Mouse (Mus musculus): ENCODE data around the gene Entpd1. TPM values are rescaled to one million over a fixed set of nuclear protein-coding genes. Genes with fewer than 3 reads are reported as not detected.

Entpd1 gene
- polyA plus RNA-seq, 1 experiment from 2014 or later = 11.6 TPM

- H3K36me3 ChIP-seq (ENCODE audit: control insufficient read depth, insufficient read depth, low read length) = no peaks in the 10 kb centered on the region
- no peak overlapping the region for H3K27ac ChIP-seq (replicated peaks in 1 of 2; ENCODE audit: control insufficient read depth in 1 of 2, insufficient read depth in 1 of 2, low read depth in 2 of 2, low read length in 2 of 2)
- no peak overlapping the region for H3K9ac ChIP-seq (ENCODE audit: low read length)
- H3K4me2 ChIP-seq (ENCODE audit: low read length) = no peak overlapping the region
- H3K4me1 ChIP-seq (ENCODE audit: control insufficient read depth in 2 of 2, insufficient read depth in 2 of 2, low read length in 2 of 2) = peaks cover 2 to 3% of the 10 kb centered on the region in 2 experiments; a peak in 2 of 4 replicates
- no peaks in the 10 kb centered on the region for H3K9me3 ChIP-seq (ENCODE audit: control insufficient read depth, low read length)
- no peaks in the 10 kb centered on the region for H3K27me3 ChIP-seq (ENCODE audit: control insufficient read depth, insufficient read depth, low read length)
- no peak overlapping the region for H3K4me3 ChIP-seq (ENCODE audit: control insufficient read depth in 1 of 2, insufficient read depth in 1 of 2, low read depth in 1 of 2, low read length in 2 of 2)
- no peak for ATAC-seq (ENCODE audit: insufficient number of reproducible peaks, insufficient read depth, low FRiP score, low read depth)
- WGBS = 58% methylated on average over 10 of the region's 10 CpGs
These were observed 111.3 kb downstream of the Entpd1 start for GRCm38 (mm10) chr19:40723516-40723915.

- no peak for ATAC-seq (ENCODE audit: insufficient number of reproducible peaks, insufficient read depth, low FRiP score, low read depth)
- Histone ChIP-seq H3K27ac (replicated peaks in 1 of 2; ENCODE audit: control insufficient read depth in 1 of 2, insufficient read depth in 1 of 2, low read depth in 2 of 2, low read length in 2 of 2) (no peak overlapping the region), H3K4me3 (ENCODE audit: control insufficient read depth in 1 of 2, insufficient read depth in 1 of 2, low read depth in 1 of 2, low read length in 2 of 2) (no peak overlapping the region), H3K9me3 (ENCODE audit: control insufficient read depth, low read length) (no peaks in the 10 kb centered on the region), H3K27me3 (ENCODE audit: control insufficient read depth, insufficient read depth, low read length) (no peaks in the 10 kb centered on the region), H3K9ac (ENCODE audit: low read length) (no peak overlapping the region), H3K4me1 (ENCODE audit: control insufficient read depth in 2 of 2, insufficient read depth in 2 of 2, low read length in 2 of 2) (no peaks in the 10 kb centered on the region), H3K4me2 (ENCODE audit: low read length) (no peak overlapping the region), H3K36me3 (ENCODE audit: control insufficient read depth, insufficient read depth, low read length) (no peaks in the 10 kb centered on the region)
- WGBS = 61% methylated on average over 4 of the region's 4 CpGs
These were observed 114.0 kb downstream of the Entpd1 start for GRCm38 (mm10) chr19:40726148-40726547.

DNA sequence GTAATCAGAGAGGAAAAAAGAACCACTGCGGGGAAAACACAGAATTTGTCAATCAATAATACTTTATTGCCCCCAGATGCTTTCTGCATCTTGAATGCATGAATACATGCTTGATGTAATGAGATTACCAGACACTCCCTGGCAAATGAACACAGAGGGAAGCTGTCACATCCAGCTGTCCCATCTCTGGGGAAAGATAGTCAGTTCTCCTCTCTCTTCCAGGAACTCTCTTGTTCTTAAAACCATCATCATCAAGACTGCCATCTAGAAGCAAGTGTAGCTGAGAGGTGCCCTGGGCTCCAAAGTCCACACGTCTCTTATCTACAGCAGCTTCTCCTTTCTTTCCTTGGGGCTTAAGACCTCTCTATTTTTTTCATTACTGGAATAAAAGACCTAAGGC is 114.4 kb downstream of the Entpd1 start:
- WGBS = 60% methylated on average over 2 of the region's 2 CpGs
- Histone ChIP-seq H3K36me3 (ENCODE audit: control insufficient read depth, insufficient read depth, low read length) (no peaks in the 10 kb centered on the region), H3K4me3 (ENCODE audit: control insufficient read depth in 1 of 2, insufficient read depth in 1 of 2, low read depth in 1 of 2, low read length in 2 of 2) (no peak overlapping the region), H3K9ac (ENCODE audit: low read length) (no peak overlapping the region), H3K27ac (replicated peaks in 1 of 2; ENCODE audit: control insufficient read depth in 1 of 2, insufficient read depth in 1 of 2, low read depth in 2 of 2, low read length in 2 of 2) (no peak overlapping the region), H3K4me2 (ENCODE audit: low read length) (no peak overlapping the region), H3K27me3 (ENCODE audit: control insufficient read depth, insufficient read depth, low read length) (no peaks in the 10 kb centered on the region), H3K4me1 (ENCODE audit: control insufficient read depth in 2 of 2, insufficient read depth in 2 of 2, low read length in 2 of 2) (no peaks in the 10 kb centered on the region), H3K9me3 (ENCODE audit: control insufficient read depth, low read length) (no peaks in the 10 kb centered on the region)
- no peak for ATAC-seq (ENCODE audit: insufficient number of reproducible peaks, insufficient read depth, low FRiP score, low read depth)

GRCm38 (mm10) chr19:40728213-40728612 is 116.0 kb downstream of the Entpd1 start:
- H3K27me3 ChIP-seq (ENCODE audit: control insufficient read depth, insufficient read depth, low read length) = no peaks in the 10 kb centered on the region
- no peaks in the 10 kb centered on the region for H3K36me3 ChIP-seq (ENCODE audit: control insufficient read depth, insufficient read depth, low read length)

DNA sequence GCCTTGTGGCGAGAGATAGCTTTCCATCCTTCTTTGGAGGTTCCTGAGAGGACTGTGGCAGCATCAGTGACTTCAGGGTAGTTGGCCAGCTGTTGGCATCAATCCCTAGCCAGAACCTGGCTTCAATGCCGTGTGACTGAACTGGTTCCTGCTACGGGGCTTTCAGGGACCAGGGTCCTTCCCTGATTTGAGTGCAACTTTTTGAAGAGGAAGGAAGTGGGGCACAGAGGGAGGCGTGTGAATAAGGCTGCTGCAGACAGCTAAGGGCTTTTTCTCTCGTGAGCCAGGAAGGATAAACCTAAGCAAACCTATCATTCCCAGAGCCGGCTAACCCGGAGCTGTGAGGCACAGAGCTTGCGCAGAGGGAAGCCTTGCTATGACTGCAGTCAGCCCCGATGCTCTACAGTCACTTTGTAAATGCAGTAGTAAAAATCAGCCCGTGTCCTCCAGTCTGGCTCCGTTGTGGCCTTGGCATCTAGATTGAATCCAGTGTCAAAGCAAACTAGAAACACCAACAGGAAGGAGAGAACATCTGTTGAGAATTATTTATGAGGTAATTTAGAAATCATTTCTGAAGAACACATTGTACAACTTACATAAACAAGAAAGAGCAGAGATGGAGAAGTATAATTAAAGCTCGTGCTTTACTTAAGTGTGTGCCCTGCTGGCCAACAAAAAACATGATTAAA is 116.7 kb downstream of the Entpd1 start:
- no peaks in the 10 kb centered on the region for H3K36me3 ChIP-seq (ENCODE audit: control insufficient read depth, insufficient read depth, low read length)
- no peak for ATAC-seq (ENCODE audit: insufficient number of reproducible peaks, insufficient read depth, low FRiP score, low read depth)
- no peak overlapping the region for H3K27ac ChIP-seq (replicated peaks in 1 of 2; ENCODE audit: control insufficient read depth in 1 of 2, insufficient read depth in 1 of 2, low read depth in 2 of 2, low read length in 2 of 2)
- H3K9me3 ChIP-seq (ENCODE audit: control insufficient read depth, low read length) = no peaks in the 10 kb centered on the region
- H3K4me1 ChIP-seq (ENCODE audit: control insufficient read depth in 2 of 2, insufficient read depth in 2 of 2, low read length in 2 of 2) = no peaks in the 10 kb centered on the region
- 61% methylated on average over 12 of the region's 12 CpGs for WGBS
- H3K4me2 ChIP-seq (ENCODE audit: low read length) = no peak overlapping the region
- no peak overlapping the region for H3K4me3 ChIP-seq (ENCODE audit: control insufficient read depth in 1 of 2, insufficient read depth in 1 of 2, low read depth in 1 of 2, low read length in 2 of 2)
- H3K27me3 ChIP-seq (ENCODE audit: control insufficient read depth, insufficient read depth, low read length) = no peaks in the 10 kb centered on the region
- H3K9ac ChIP-seq (ENCODE audit: low read length) = no peak overlapping the region

More at GRCm38 (mm10) chr19:40728213-40728612, 116.0 kb downstream of the Entpd1 start:
- H3K9ac ChIP-seq (ENCODE audit: low read length) = no peak overlapping the region
- no peak overlapping the region for H3K4me3 ChIP-seq (ENCODE audit: control insufficient read depth in 1 of 2, insufficient read depth in 1 of 2, low read depth in 1 of 2, low read length in 2 of 2)
- H3K27ac ChIP-seq (replicated peaks in 1 of 2; ENCODE audit: control insufficient read depth in 1 of 2, insufficient read depth in 1 of 2, low read depth in 2 of 2, low read length in 2 of 2) = no peak overlapping the region
- no peaks in the 10 kb centered on the region for H3K4me1 ChIP-seq (ENCODE audit: control insufficient read depth in 2 of 2, insufficient read depth in 2 of 2, low read length in 2 of 2)
- 80% methylated on average over 4 of the region's 4 CpGs for WGBS
- no peak for ATAC-seq (ENCODE audit: insufficient number of reproducible peaks, insufficient read depth, low FRiP score, low read depth)
- no peaks in the 10 kb centered on the region for H3K9me3 ChIP-seq (ENCODE audit: control insufficient read depth, low read length)
- H3K4me2 ChIP-seq (ENCODE audit: low read length) = no peak overlapping the region

GRCm38 (mm10) chr19:40733409-40733808 is 121.2 kb downstream of the Entpd1 start:
- Histone ChIP-seq H3K9me3 (ENCODE audit: control insufficient read depth, low read length) (no peaks in the 10 kb centered on the region), H3K36me3 (ENCODE audit: control insufficient read depth, insufficient read depth, low read length) (no peaks in the 10 kb centered on the region), H3K9ac (ENCODE audit: low read length) (no peak overlapping the region), H3K4me1 (ENCODE audit: control insufficient read depth in 2 of 2, insufficient read depth in 2 of 2, low read length in 2 of 2) (no peaks in the 10 kb centered on the region), H3K4me3 (ENCODE audit: control insufficient read depth in 1 of 2, insufficient read depth in 1 of 2, low read depth in 1 of 2, low read length in 2 of 2) (no peak overlapping the region), H3K27me3 (ENCODE audit: control insufficient read depth, insufficient read depth, low read length) (no peaks in the 10 kb centered on the region), H3K4me2 (ENCODE audit: low read length) (no peak overlapping the region), H3K27ac (replicated peaks in 1 of 2; ENCODE audit: control insufficient read depth in 1 of 2, insufficient read depth in 1 of 2, low read depth in 2 of 2, low read length in 2 of 2) (no peak overlapping the region)
- no peak for ATAC-seq (ENCODE audit: insufficient number of reproducible peaks, insufficient read depth, low FRiP score, low read depth)
- WGBS = 52% methylated on average over 10 of the region's 10 CpGs

DNA sequence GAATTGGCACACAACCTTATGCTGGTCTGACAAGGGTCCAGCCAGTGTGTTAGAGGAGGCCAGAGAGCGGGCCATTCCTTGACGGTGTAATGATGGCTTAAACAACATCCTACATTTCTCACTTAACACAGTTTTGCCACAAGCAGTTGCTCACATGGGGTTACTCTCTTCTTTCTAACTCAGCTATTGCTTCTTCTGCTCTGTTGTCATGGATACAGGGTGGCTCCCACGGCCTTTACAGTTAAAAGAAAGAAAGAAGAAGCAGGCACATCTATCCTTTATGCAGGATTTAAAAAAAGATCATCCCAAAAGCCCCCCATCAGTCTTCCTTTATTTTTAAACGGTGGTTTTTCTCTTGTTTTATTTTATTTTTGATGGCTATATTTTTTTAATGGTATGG is 121.7 kb downstream of the Entpd1 start:
- WGBS = 66% methylated on average over 4 of the region's 4 CpGs

More for the DNA sequence above, 121.7 kb downstream of the Entpd1 start:
- H3K36me3 ChIP-seq (ENCODE audit: control insufficient read depth, insufficient read depth, low read length) = no peaks in the 10 kb centered on the region
- no peak for ATAC-seq (ENCODE audit: insufficient number of reproducible peaks, insufficient read depth, low FRiP score, low read depth)
- H3K4me3 ChIP-seq (ENCODE audit: control insufficient read depth in 1 of 2, insufficient read depth in 1 of 2, low read depth in 1 of 2, low read length in 2 of 2) = no peak overlapping the region
- no peaks in the 10 kb centered on the region for H3K9me3 ChIP-seq (ENCODE audit: control insufficient read depth, low read length)
- H3K27me3 ChIP-seq (ENCODE audit: control insufficient read depth, insufficient read depth, low read length) = no peaks in the 10 kb centered on the region
- H3K9ac ChIP-seq (ENCODE audit: low read length) = no peak overlapping the region
- no peak overlapping the region for H3K27ac ChIP-seq (replicated peaks in 1 of 2; ENCODE audit: control insufficient read depth in 1 of 2, insufficient read depth in 1 of 2, low read depth in 2 of 2, low read length in 2 of 2)
- no peaks in the 10 kb centered on the region for H3K4me1 ChIP-seq (ENCODE audit: control insufficient read depth in 2 of 2, insufficient read depth in 2 of 2, low read length in 2 of 2)
- no peak overlapping the region for H3K4me2 ChIP-seq (ENCODE audit: low read length)
